Mouse (Mus musculus) midbrain, postnatal 0 days (tissue): ENCODE measurements at regions not wholly inside any gene's neighbourhood (a gene's known extent, or its start where the extent isn't known, plus 50 kb on each side); places are given as distances from the start of the nearest gene placed in this dataset.

ENCODE experiments used
- ATAC-seq: fragments of 200-750 bp; cut with Nextera tagmentation; 2 replicates; pipeline ENCODE4 v1.8.0; 2017; ENCODE audit warnings: moderate number of reproducible peaks, mild to moderate bottlenecking, moderate TSS enrichment, moderate library complexity; ENCODE audit not compliant: low FRiP score
- DNase-seq: peaks from one replicate; pipeline ENCODE4 v3.0.0-alpha.2; 2015; ENCODE audit warnings: low spot score
- H3K27ac ChIP-seq: fragments of 300-500 bp; sonication (generic); 2 replicates; pipeline ENCODE4 v1.5.1; 2014; ENCODE audit warnings: low read depth, mild to moderate bottlenecking, low read length, mixed read lengths
- H3K27me3 ChIP-seq: fragments of 300-500 bp; sonication (generic); 2 replicates; pipeline ENCODE4 v1.6.1; 2014; ENCODE audit warnings: low read length, control low read depth, mixed read lengths; ENCODE audit not compliant: insufficient read depth
- H3K36me3 ChIP-seq: fragments of 300-500 bp; sonication (generic); 2 replicates; pipeline ENCODE4 v1.6.1; 2014; ENCODE audit warnings: low read length, control low read depth, mixed read lengths; ENCODE audit not compliant: insufficient read depth
- H3K4me1 ChIP-seq: fragments of 300-500 bp; sonication (generic); 2 replicates; pipeline ENCODE4 v1.6.1; 2014; ENCODE audit warnings: mild to moderate bottlenecking, control low read depth, antibody characterized with exemption, low read length, mixed read lengths; ENCODE audit not compliant: insufficient read depth
- H3K4me2 ChIP-seq: fragments of 300-500 bp; sonication (generic); 2 replicates; pipeline ENCODE4 v1.6.1; 2014; ENCODE audit warnings: low read depth, mild to moderate bottlenecking, low read length, mixed read lengths; ENCODE audit not compliant: poor library complexity, severe bottlenecking
- H3K4me3 ChIP-seq: fragments of 300-500 bp; sonication (generic); 2 replicates; pipeline ENCODE4 v1.5.1; 2014; ENCODE audit warnings: low read depth, mild to moderate bottlenecking, low read length, moderate library complexity
- H3K9ac ChIP-seq: fragments of 300-500 bp; sonication (generic); replicated peaks from 2 replicates; pipeline ENCODE4 v1.6.1; 2014; ENCODE audit warnings: mild to moderate bottlenecking, low read length, moderate library complexity, mixed read lengths; ENCODE audit not compliant: poor library complexity, severe bottlenecking
- H3K9me3 ChIP-seq: fragments of 300-500 bp; sonication (generic); 2 replicates; pipeline ENCODE4 v1.6.1; 2016; ENCODE audit warnings: low read length, control low read depth
- CTCF ChIP-seq: IDR thresholded peaks from 2 replicates; pipeline ENCODE4 v1.5.1; 2016; ENCODE audit warnings: antibody characterized with exemption, mild to moderate bottlenecking
- WGBS: fragments of 180-500 bp; shearing (Covaris S2); extraction: QIAGEN DNeasy Blood & Tissue Kit; methylation state at CpG from one replicate; pipeline ENCODE4 v1.1.7; 2014; 5-methylcytosine and 5-hydroxymethylcytosine counted together

- Histone ChIP-seq H3K27me3 (no peaks in the 10 kb centered on the region), H3K4me2 (no peak overlapping the region), H3K4me3 (no peak overlapping the region), H3K9ac (no peak overlapping the region), H3K9me3 (no peaks in the 10 kb centered on the region), H3K4me1 (no peaks in the 10 kb centered on the region), H3K36me3 (no peaks in the 10 kb centered on the region), H3K27ac (no peak overlapping the region)
- DNase-seq: no peak
- no peak for ATAC-seq
- TF ChIP-seq CTCF: no peak
- WGBS: 56% methylated on average over 2 of the region's 2 CpGs
Observed at GRCm38 (mm10) chrX:110764080-110764479, 50.0 kb upstream of the Pou3f4 start.
